Mouse (Mus musculus): ENCODE measurements around the gene Ctnna3.

DNA sequence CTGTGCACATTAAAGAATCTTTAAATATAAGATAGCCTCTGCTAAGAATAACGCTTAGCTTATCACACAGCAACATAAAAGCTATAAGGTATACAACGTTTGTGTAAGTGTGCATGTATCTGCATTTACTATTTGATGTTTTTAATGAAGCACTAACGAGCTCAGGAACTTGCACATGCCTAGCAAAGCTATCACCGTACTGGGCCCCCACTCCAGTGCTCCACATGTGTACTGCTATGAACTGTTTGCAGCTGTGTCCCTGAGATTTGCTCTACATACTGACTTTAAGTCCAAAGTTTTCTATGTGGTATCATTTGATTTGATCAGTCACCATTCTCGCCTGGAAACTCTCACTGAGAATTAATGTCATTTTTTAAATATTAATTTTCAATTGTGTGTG lies 549.1 kb downstream of the Ctnna3 start:
- TF ChIP-seq CTCF (IDR thresholded peaks at IDR 0.05; ENCODE audit: low read depth) (no peak), EP300 (IDR thresholded peaks at IDR 0.05; ENCODE audit: low read depth) (no peak)
